Mouse (Mus musculus) myocyte (in vitro differentiated cells): ENCODE measurements at regions not wholly inside any gene's neighbourhood (a gene's known extent, or its start where the extent isn't known, plus 50 kb on each side); places are given as distances from the start of the nearest gene placed in this dataset.

Source experiments
- E2F4 ChIP-seq: IDR thresholded peaks from one replicate; pipeline ENCODE4 v1.6.1; 2011; ENCODE audit warnings: mild to moderate bottlenecking, control low read depth, moderate library complexity; ENCODE audit not compliant: insufficient read depth
- POLR2A ChIP-seq: IDR thresholded peaks from one replicate; pipeline ENCODE4 v1.6.1; 2011; ENCODE audit warnings: low read depth, mild to moderate bottlenecking, control low read depth, moderate library complexity; ENCODE audit not compliant: insufficient read length
- REST ChIP-seq: IDR thresholded peaks from one replicate; pipeline ENCODE4 v1.6.1; 2011; ENCODE audit warnings: mild to moderate bottlenecking, control low read depth, moderate library complexity; ENCODE audit not compliant: insufficient read depth, insufficient read length
- TCF12 ChIP-seq: IDR thresholded peaks from one replicate; pipeline ENCODE4 v1.6.1; 2011; ENCODE audit warnings: mild to moderate bottlenecking, control low read depth; ENCODE audit not compliant: poor library complexity, insufficient read depth, severe bottlenecking
- USF1 ChIP-seq: IDR thresholded peaks from one replicate; pipeline ENCODE4 v1.6.1; 2011; ENCODE audit warnings: low read depth, mild to moderate bottlenecking, control low read depth, moderate library complexity

GRCm38 (mm10) chr13:97607221-97607723 is 153.2 kb downstream of the Gm10260 start:
- TF ChIP-seq POLR2A (no peak), TCF12 (no peak), USF1 (no peak), REST (no peak), E2F4 (no peak)
